Mouse (Mus musculus) lung, postnatal 0 days (tissue): ENCODE results near the gene Pdgfb.

Experiments
- CTCF ChIP-seq: IDR thresholded peaks from 2 replicates; pipeline ENCODE4 v1.5.1; 2016; ENCODE audit warnings: antibody characterized with exemption, mild to moderate bottlenecking
- EP300 ChIP-seq: IDR thresholded peaks from 2 replicates; pipeline ENCODE4 v1.6.1; 2016; ENCODE audit warnings: antibody characterized with exemption, mild to moderate bottlenecking, control low read depth

DNA sequence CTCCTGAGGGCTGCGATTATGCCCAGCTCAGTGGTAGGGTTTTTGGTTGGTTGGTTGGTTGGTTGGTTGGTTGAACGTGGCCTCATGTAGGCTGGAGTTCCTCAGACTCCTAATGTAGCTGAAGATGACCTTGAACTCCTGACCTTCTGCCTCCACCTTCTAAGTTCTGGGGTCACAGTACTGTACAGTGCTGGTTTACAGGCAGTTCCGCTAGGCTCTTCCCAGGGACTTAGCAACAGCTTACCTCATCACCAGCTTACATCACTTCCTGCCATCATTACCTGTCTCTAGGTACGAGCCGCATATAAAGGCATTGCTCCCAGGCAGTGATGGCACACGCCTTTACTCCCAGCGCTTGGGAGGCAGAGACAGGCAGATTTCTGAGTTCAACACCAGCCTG, 43.4 kb upstream of the Pdgfb start:
- TF ChIP-seq CTCF, result no peak
- no peak for TF ChIP-seq EP300
